Mouse (Mus musculus) spleen, adult 18-20 months (tissue): ENCODE measurements around the gene Ngf.

ENCODE experiments used
- DNase-seq, 2 experiments: peaks; one replicate each; pipeline ENCODE4 v3.0.0; 2022; ENCODE audit warnings: mixed read lengths in 2 of 2

Ngf gene

DNA sequence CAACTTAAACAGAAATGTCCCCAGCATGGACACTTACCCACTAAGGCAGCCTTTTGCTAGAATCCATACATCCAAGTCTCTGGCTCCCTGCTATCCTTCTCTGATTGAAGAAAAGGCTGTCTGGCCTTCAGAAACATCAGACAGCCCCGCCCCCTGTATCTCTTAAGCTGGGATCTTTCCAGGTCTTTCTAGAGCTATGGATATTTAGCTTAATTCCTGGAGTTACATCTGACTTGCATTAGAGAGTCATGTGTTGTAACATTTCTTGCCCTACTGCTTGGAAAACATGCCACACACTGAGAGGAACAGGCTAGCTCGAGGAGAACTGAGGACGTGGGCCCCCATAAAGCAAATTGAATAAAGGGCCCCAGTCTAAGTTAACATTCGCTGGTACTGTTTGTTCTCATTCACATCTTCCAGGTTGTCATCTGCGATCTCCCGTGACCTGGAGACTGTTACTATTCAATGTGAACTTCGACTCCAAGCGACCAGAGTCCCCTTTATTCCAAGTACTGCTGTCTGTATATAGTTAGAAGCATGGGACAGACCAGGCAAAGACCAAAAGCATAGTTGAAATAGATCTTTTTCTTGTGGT, 38.0 kb downstream of the Ngf start:
- DNase-seq = no peak

DNA sequence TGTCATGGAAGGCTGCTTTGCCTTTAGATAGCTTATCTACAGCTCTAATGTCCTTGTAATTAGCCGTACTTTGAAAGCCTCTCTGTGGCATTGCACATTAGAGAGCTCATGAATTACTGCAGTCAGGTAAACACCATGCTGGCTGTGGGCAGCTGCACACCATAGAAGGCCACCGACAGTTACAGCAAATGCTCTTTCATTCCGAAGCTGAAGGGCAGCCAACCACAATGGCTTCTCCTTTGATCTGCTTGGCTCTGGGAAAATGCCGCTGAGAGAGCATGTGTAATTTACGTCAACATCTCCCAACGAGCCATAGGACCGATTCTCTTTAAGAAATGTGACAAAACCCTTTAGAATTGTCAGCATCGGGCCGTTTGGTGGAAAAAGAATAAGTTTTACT, 38.7 kb downstream of the Ngf start:
- no peak for DNase-seq

DNA sequence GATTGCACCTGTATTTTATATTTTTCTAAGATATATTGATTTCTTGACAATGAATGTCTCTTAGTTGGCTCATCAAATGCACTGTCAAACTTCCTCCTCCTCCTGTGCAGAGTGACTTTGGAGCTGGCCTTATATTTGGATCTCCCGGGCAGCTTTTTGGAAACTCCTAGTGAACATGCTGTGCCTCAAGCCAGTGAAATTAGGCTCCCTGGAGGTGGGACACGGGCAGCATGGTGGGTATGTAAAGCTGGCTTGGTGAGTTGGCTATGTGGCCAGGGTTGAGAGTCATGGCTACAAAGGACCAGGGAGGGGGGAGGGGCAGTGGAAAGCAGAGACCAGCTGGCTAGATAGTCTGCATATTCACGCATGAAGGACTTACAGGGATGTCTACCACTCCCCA, 39.9 kb downstream of the Ngf start:
- DNase-seq = no peak

DNA sequence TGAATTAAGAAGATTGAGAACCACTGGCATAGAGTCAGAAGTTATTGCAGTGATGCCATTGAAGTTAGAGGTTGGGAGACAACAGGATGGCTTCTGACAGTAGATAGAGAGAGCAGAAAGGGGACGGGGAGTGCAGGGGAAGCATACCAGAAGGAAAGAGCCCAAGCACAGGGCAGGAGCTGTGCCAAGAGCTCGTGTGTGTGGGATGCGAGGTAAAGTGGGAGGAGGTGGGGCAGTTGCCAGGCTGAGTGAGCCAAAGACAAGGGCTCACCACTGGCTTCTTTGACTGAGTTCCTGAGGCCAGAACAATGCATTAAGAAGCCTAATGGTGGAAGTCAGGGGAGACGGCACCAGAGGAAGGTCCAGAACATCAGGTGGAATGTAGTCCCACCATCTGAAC, 47.2 kb downstream of the Ngf start:
- DNase-seq = no peak

DNA sequence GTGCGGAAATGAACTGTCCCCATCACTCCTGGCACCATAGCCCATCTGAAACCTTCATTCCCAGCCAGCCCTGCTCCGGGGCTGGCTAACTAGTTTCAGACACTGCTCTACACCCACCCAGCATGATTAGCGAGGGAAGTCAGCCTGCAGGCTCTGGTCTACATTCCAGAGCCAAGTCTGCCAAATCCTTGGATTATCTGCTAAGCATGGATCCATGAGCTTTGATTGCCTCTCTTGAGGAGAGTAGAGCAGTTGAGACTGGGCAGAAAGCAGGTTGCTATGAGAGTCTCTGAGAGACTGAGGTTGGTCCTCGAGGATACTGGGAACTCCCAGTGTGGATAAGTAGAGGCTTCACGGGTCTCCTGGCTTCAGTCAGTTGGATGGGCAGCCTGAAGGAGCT, 51.3 kb downstream of the Ngf start:
- no peak for DNase-seq

DNA sequence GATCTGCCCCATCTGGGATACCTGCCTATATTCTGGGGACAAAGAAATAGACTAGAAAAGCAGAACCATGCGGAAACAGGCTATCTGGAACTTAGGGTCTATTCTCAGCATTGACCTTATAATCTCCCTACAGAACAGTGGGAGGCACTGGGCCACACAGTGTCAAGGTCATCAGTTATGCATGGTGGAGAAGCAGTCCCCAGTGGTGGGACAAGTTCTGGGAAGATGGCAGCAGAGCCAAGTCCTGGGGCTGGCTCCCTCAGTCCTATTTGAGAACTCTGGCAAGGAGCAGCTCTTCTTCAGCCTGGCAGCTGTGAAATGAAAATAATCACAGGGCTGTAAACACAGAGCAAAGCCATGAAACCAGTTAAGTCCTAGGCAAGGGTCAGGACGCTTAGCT, 54.0 kb downstream of the Ngf start:
- no peak for DNase-seq

DNA sequence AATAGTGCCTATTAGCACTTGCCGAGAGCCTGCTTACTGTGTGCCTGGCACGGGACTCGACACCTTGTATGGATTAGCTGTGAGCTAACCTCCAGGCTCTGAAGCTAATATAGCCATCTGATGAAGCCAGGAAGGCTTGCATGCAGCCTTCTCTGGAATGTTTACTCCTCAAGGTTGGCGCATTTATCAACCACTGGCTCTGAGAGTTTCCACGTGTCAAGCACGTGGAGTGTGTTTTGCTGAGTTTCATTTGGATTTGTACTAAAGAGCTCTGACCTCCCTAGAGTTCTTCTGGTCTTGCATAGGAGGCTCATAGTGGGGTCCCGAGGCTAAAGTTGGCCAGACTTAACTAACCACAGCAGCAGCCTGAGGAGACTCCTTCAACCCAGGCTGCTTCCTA, 55.2 kb downstream of the Ngf start:
- DNase-seq = no peak

DNA sequence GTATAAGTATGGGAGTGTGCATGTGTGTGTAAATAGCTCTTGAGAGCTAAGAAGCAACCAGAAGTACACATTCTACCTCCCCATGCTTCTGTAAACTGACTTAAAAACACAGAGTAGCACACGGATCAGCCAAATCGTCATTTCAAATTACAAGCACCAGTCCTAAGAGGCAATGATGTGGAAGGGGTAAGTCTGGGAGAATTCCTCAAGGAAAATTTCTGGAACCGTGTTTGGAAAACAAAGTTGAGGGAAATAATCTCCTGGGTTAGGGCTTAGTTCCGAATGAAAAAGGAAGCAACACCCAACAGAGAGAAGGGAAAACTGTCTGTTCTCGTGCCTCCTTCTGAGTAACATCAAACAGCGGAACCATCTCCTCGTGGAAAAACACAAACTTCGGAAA, 56.1 kb downstream of the Ngf start:
- DNase-seq = no peak

DNA sequence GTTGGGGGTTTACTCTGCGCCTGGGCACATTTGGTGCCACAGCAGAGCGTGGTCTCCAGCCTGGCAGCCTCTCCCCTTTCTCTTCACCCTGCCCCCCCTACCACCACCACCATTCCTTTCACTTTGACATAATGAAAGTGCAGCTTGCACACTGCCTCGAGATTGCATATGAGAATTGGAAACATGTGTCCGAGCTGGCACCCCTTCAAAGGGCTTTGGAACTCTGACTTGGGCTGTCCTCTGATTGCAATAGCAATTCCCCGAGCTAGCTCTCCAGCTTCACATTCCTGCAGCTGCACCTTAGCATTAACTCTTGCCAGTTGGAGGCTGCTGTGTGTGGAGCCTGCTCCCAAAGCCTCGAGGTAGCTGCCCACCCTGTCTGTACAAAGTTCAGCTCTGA, 56.8 kb downstream of the Ngf start:
- no peak for DNase-seq

DNA sequence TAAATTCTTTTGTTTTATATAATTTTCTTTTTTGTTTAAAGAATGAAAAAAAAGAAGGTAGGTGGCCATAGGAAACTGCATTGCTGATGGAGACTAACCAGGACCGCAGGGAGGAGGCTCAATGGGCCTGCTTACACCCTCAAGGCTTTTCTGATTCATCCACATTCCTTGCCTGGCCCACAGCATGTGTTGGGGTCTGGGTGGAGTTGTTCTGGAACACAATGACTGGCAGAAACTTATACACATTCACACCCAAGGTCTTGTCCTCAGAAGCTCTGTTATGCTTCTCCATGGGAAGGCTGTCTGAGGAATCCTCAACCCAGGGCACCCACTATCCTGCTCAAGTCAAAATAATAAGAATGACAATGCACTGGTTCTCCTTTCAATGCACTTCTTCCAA, 65.0 kb downstream of the Ngf start:
- no peak for DNase-seq

DNA sequence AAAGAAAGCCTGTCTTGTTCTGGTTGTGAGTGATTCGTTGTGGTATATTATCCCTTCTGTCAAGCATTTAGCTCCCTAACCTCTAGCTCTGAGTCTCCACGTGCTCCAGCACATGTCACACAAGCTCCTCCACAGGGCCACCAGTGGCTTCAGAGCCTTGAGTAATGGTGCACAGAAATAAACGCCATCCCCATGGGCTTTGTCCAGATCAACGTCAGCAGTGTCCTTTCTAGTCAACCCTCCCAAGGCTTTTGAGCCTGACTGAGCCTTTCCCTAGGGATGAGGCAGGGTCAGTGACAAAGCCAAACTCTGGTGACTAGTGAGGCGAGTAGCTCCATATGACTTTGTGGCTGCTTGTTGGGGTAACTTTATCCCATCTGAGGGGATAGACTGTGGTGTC, 73.9 kb downstream of the Ngf start:
- no peak for DNase-seq

DNA sequence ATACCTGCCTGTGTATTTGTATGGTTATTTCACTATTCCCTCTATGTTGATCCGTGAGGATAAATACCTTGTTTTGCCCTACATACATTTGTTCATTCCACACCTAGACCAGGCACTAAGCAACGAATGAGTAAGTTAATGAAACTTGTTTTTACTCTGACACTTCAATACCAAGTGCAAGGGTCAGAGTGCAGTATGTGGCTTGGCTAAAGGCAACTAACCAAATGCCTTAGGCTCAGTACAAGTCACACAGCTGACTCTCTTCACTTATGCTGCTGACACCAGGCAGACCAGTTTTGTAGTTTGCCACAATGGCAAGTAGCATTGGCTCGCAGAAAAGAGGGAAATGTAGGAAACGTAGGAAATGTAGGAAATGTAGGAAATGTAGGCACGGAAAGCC, 77.8 kb downstream of the Ngf start:
- DNase-seq = no peak

DNA sequence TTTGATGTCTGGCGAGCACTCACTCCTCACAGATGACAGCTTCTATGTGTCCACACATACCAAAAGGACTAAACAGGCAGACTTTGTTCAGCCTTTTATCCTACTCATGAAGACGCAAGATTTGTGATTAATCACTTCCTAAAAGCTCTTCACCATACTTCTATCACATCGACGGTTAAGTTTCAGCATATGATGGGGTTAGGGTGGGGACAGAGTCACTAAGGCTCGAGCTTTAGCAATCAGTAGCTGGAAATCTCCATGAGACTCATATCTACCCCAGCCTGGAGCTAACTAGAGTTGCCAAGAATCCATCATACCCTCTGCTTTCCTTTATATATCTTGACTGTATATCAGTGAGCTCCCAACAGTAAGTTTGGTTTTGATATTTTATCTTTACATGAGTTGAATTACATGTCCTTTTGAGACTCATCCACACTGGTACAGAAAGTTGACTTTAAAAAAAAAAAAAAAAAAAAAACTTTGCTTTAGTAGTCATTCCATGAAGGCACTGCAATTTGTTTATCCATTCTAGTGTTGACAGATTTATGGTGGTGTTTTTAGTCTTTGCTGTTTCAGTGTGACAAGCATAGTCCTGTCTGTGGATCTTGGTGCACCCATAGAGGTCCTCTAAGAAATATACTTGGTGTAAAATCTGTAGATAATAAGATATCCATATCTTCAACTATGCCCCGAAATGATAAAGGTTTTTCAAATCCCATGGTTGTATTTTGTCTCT, 84.4 kb downstream of the Ngf start:
- no peak for DNase-seq

DNA sequence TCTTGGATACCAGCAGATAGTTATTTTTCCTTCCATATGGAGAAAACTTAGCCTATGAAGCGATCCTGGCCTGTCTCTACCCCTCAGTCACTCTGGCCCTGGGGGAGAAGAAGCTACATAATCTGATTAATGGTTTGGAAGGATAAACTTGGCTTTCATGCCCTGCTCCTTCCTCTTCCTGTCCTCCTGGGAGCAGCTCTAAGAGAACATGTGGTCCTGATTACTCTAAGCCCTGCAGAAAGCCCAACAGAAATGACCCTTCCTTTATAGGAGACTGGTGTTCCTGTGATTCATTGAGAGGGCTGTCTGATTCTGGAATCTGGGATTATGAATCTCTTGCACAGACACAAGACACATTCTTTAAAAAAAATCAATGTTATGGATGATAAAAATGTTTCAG, 86.4 kb downstream of the Ngf start:
- no peak for DNase-seq

DNA sequence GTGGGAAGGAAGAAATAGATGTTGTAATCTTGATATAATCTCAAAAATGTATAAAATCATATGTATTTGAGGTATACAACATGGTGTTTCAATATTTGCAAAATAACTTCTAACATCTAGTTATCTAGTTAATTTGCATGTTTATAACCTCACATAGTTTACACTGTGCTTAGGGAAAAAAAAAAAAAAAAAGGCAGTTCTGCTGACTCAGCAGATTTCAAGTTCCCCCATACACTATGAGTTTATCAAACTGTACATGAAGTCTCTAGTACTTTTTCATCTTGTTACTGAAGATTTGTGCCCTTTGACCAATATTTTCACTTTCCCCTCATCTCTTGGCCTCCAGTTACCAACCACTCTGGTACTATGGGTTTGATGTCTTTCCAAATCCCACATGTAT, 86.9 kb downstream of the Ngf start:
- no peak for DNase-seq
